Mouse (Mus musculus): ENCODE data around the gene Rarres2.

GRCm38 (mm10) chr6:48594043-48594738, 21.6 kb upstream of the Rarres2 start:
- TF ChIP-seq GATA1 (IDR thresholded peaks at IDR 0.05; ENCODE audit: low read length) (no peak), TAL1 (IDR thresholded peaks at IDR 0.05; ENCODE audit: low read length) (no peak)
